Mouse (Mus musculus) limb, embryonic 15.5 days (tissue): ENCODE measurements around the gene Cpn2. TPM values are rescaled to one million over a fixed set of nuclear protein-coding genes. Genes with fewer than 3 reads are reported as not detected.

Experiments used
- ATAC-seq: fragments of 200-750 bp; cut with Nextera tagmentation; 2 replicates; pipeline ENCODE4 v1.8.0; 2017; ENCODE audit warnings: low read depth, moderate TSS enrichment; ENCODE audit not compliant: insufficient number of reproducible peaks, low FRiP score, low TSS enrichment
- H3K27ac ChIP-seq: fragments of 300-500 bp; sonication (generic); 2 replicates; pipeline ENCODE4 v1.5.1; 2015; ENCODE audit warnings: moderate library complexity, mild to moderate bottlenecking, inconsistent platforms
- H3K27me3 ChIP-seq: fragments of 300-500 bp; sonication (generic); 2 replicates; pipeline ENCODE4 v1.6.1; 2015; ENCODE audit warnings: inconsistent platforms
- H3K36me3 ChIP-seq: fragments of 300-500 bp; sonication (generic); 2 replicates; pipeline ENCODE4 v1.6.1; 2015; ENCODE audit warnings: inconsistent platforms
- H3K4me1 ChIP-seq: fragments of 300-500 bp; sonication (generic); 2 replicates; pipeline ENCODE4 v1.6.1; 2015; ENCODE audit warnings: inconsistent platforms
- H3K4me2 ChIP-seq: fragments of 300-500 bp; sonication (generic); 2 replicates; pipeline ENCODE4 v1.6.1; 2015; ENCODE audit warnings: mild to moderate bottlenecking, inconsistent platforms
- H3K4me3 ChIP-seq: fragments of 300-500 bp; sonication (generic); 2 replicates; pipeline ENCODE4 v1.5.1; 2015; ENCODE audit warnings: mild to moderate bottlenecking, inconsistent platforms
- H3K9ac ChIP-seq: fragments of 300-500 bp; sonication (generic); 2 replicates; pipeline ENCODE4 v1.6.1; 2015; ENCODE audit warnings: inconsistent platforms
- H3K9me3 ChIP-seq: fragments of 300-500 bp; sonication (generic); 2 replicates; pipeline ENCODE4 v1.6.1; 2016; ENCODE audit warnings: inconsistent platforms
- WGBS: fragments of 180-500 bp; shearing (Covaris S2); methylation state at CpG from one replicate; pipeline ENCODE4 v1.1.7; 2015; 5-methylcytosine and 5-hydroxymethylcytosine counted together
- polyA plus RNA-seq: library from polyadenylated mRNA; unstranded; fragments of >200 nt; fragmentation: Nextera tagmentation; extraction: Ambion mirVana; gene quantifications from 2 replicates; pipeline ENCODE4 v1.2.1, GENCODE M21; 2015

Gene Cpn2
- polyA plus RNA-seq, 1 experiment from 2014 or later, result not detected

DNA sequence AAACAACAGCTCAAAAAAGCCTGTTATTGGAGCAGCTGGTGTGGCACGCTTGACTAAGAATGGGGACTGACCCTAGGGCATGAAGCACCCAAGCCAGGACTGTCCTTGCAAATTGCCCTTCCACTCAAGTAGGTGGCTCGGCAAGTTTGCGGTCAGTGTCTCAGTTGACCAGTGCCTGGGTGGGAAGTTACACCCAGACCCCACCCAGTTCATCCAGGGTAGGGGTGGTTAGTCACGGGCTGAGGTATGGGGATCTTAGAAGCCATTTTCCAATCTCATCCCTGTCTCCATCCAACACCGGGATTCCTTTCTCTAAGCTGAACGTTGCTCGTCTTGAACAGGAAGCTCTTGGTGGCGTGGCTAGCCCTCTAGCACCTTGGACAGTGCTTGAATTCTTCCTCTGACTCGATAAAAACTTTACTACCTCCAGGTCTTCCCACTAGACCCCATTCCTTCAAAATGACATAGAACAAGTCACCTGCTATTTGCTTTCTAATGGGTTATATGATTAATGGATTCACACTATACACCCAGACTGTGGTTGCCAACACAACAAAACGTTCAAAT, 32.5 kb upstream of the Cpn2 start:
- no peaks in the 10 kb centered on the region for H3K4me1 ChIP-seq
- H3K36me3 ChIP-seq, result no peaks in the 10 kb centered on the region
- no peak overlapping the region for H3K4me2 ChIP-seq
- no peak overlapping the region for H3K4me3 ChIP-seq
- no peak for ATAC-seq
- H3K9ac ChIP-seq, result no peak overlapping the region
- H3K27ac ChIP-seq, result no peak overlapping the region
- no peaks in the 10 kb centered on the region for H3K9me3 ChIP-seq
- H3K27me3 ChIP-seq, result no peaks in the 10 kb centered on the region
- WGBS, result 63% methylated on average over 10 of the region's 10 CpGs

DNA sequence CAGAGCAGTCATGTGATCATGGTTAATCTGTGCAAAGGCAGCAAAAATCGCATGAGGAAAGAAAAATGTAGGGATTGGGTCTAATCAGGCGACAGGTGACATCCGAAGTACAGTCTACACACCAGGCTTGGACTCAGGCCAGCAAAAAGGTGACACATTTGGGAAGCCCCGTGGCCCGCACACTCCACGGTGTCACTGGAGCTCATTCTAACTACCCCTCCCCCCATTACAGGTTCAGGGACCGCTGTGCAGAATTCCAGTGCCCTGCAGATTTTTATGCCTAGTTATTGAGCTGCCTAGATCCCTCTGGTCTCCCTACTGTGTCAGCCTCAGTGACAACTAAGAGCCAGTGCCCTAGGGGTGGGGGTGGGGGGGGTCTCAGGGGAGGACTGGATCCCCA, 30.2 kb upstream of the Cpn2 start:
- Histone ChIP-seq H3K4me3 (no peak overlapping the region), H3K4me2 (no peak overlapping the region), H3K4me1 (no peaks in the 10 kb centered on the region), H3K9me3 (no peaks in the 10 kb centered on the region), H3K9ac (no peak overlapping the region), H3K36me3 (no peaks in the 10 kb centered on the region), H3K27ac (no peak overlapping the region), H3K27me3 (no peaks in the 10 kb centered on the region)
- WGBS, result 79% methylated on average over 7 of the region's 7 CpGs
- no peak for ATAC-seq

GRCm38 (mm10) chr16:30296601-30297275, 29.4 kb upstream of the Cpn2 start:
- H3K36me3 ChIP-seq, result no peaks in the 10 kb centered on the region
- H3K27ac ChIP-seq, result no peak overlapping the region
- ATAC-seq, result no peak
- no peak overlapping the region for H3K9ac ChIP-seq
- no peaks in the 10 kb centered on the region for H3K27me3 ChIP-seq
- H3K4me3 ChIP-seq, result no peak overlapping the region
- no peaks in the 10 kb centered on the region for H3K9me3 ChIP-seq
- no peaks in the 10 kb centered on the region for H3K4me1 ChIP-seq
- WGBS, result 88% methylated on average over 11 of the region's 11 CpGs
- H3K4me2 ChIP-seq, result no peak overlapping the region

GRCm38 (mm10) chr16:30295106-30295505, 27.8 kb upstream of the Cpn2 start:
- no peak for ATAC-seq
- no peak overlapping the region for H3K4me3 ChIP-seq
- H3K9me3 ChIP-seq, result no peaks in the 10 kb centered on the region
- H3K36me3 ChIP-seq, result no peaks in the 10 kb centered on the region
- no peaks in the 10 kb centered on the region for H3K27me3 ChIP-seq
- no peak overlapping the region for H3K4me2 ChIP-seq
- H3K4me1 ChIP-seq, result no peaks in the 10 kb centered on the region
- H3K27ac ChIP-seq, result no peak overlapping the region
- 92% methylated on average over 7 of the region's 7 CpGs for whole genome bisulfite sequencing
- no peak overlapping the region for H3K9ac ChIP-seq

GRCm38 (mm10) chr16:30290436-30290835, 23.1 kb upstream of the Cpn2 start:
- 0 out of 2 replicates have a peak, but pooled peaks cover 3% of the 10 kb centered on the region for H3K27me3 ChIP-seq
- H3K27ac ChIP-seq, result no peak overlapping the region
- ATAC-seq, result no peak
- H3K4me1 ChIP-seq, result no peaks in the 10 kb centered on the region
- no peak overlapping the region for H3K4me3 ChIP-seq
- H3K9ac ChIP-seq, result no peak overlapping the region
- WGBS, result 69% methylated on average over 6 of the region's 6 CpGs
- no peaks in the 10 kb centered on the region for H3K36me3 ChIP-seq
- H3K4me2 ChIP-seq, result no peak overlapping the region
- H3K9me3 ChIP-seq, result no peaks in the 10 kb centered on the region

DNA sequence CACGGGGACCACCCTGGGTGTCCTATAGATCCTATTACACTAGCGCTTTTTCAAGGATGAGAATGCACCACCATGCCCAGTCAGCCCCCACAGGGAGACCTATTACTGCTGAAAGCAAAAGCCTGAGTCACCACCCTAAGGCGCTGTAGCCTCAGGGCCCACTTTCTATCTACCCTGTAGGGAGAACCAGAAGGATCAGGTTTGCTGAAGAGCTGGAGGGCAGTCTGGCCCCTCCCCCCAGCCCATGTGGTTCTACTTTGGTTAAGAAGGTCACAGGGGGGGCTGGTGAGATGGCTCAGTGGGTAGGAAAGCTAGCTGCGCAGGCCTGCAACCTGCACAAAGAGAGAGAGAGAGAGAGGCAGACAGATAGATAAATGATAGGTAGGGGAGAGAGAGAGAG, 18.4 kb upstream of the Cpn2 start:
- H3K27me3 ChIP-seq, result peaks cover 28% of the 10 kb centered on the region
- WGBS, result 53% methylated on average over 4 of the region's 4 CpGs
- H3K9me3 ChIP-seq, result no peaks in the 10 kb centered on the region
- H3K27ac ChIP-seq, result no peak overlapping the region
- no peaks in the 10 kb centered on the region for H3K36me3 ChIP-seq
- ATAC-seq, result no peak
- H3K4me1 ChIP-seq, result peaks cover 27% of the 10 kb centered on the region
- H3K4me2 ChIP-seq, result no peak overlapping the region
- H3K9ac ChIP-seq, result no peak overlapping the region
- H3K4me3 ChIP-seq, result no peak overlapping the region

- 2% methylated on average over 15 of the region's 15 CpGs for WGBS
- peak overlapping the region; percentile 38 for H3K4me2 ChIP-seq
- H3K4me3 ChIP-seq, result peak overlapping the region; percentile 10; the same call in 1 of the 2 replicates
- no peaks in the 10 kb centered on the region for H3K9me3 ChIP-seq
- no peak overlapping the region for H3K27ac ChIP-seq
- peaks cover 28% of the 10 kb centered on the region for H3K27me3 ChIP-seq
- peaks cover 31% of the 10 kb centered on the region for H3K4me1 ChIP-seq
- ATAC-seq, result no peak
- 0 out of 2 replicates have a peak overlapping the region, but pooled peaks have one; percentile 17 for H3K9ac ChIP-seq
- no peaks in the 10 kb centered on the region for H3K36me3 ChIP-seq
Measured at GRCm38 (mm10) chr16:30283743-30284337, 16.5 kb upstream of the Cpn2 start.

DNA sequence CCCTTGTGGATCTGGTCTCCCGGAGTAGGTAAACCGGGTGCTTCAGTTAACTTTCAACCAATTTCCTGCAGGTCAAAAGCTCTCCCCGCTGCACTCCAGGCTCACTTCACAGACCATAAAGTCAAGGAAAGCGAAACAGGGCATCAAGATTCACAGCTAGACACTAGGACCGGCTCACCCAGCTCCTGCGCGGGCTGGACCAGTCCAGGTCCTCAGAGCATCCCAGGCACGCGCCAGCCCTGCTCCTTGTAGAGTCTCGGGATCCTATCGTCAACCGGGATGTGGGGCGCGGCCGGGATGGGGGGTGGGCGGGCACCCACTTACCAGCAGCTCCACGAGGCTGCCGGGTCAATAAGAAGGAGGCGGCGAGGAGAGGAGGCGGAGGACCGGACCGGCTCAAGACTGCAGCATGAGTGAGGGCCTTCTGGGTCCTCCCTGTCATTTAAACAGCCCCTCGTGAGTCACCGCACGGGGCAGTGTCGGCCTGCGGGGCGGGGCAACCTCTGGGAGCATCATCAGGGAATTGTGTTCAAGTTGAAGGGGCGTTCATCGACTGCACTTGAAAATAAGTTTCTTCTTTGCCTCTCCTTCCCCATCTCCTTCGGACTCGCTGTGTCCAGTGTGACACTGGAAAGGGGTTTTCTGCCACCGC, 15.7 kb upstream of the Cpn2 start, which contains the start of gene Lrrc15:
TSS of gene Lrrc15 (minus strand) at position 413 of the 652 bp plus-strand sequence.
- no peak within 1 kb of the TSS for H3K9ac ChIP-seq
- peaks cover 36% of the 10 kb centered on the region for H3K4me1 ChIP-seq
- 7% methylated on average over 34 of the region's 34 CpGs for WGBS
- no peaks in the 10 kb centered on the region for H3K9me3 ChIP-seq
- peaks cover 28% of the 10 kb centered on the region for H3K27me3 ChIP-seq
- no peak for ATAC-seq
- peak within 1 kb of the TSS; percentile 58 for H3K4me2 ChIP-seq
- no peak within 1 kb of the TSS for H3K27ac ChIP-seq
- H3K36me3 ChIP-seq, result no peaks in the 10 kb centered on the region
- peak within 1 kb of the TSS; percentile 29 for H3K4me3 ChIP-seq

DNA sequence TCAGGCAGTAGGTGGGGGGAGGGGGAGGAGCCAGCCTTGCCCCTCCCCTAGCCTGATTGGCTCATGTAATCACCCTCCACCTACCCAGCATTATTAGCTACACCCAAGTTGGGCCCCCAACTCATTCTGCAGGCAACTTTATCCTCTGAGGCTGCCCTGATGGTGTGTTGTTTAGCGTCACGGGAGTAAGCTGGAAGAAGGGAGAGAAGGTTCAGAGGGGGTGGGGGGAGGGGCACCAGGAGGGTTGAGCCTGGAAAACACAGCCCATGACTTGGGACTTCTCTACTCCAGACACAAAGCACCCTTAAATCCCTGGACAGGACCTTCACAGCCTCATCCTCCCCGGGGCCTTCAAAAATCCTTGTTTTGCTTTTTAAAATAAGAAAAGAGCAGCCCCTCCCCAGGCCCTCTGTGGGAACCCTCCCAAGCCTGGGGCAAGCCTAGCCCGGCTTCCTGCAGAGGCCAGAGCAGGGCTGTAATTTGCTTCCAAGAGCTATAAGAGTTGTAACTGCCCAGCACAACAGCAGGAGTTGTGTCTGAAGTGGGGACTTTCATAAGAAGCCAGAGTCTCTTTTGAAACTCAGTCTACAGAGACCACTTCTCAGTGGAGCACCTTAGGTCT, 13.5 kb upstream of the Cpn2 start:
- Histone ChIP-seq H3K27me3 (peaks cover 28% of the 10 kb centered on the region), H3K9me3 (no peaks in the 10 kb centered on the region), H3K4me3 (no peak overlapping the region), H3K36me3 (no peaks in the 10 kb centered on the region), H3K4me1 (peaks cover 36% of the 10 kb centered on the region), H3K27ac (peak overlapping the region; percentile 47), H3K4me2 (no peak overlapping the region), H3K9ac (0 out of 2 replicates have a peak overlapping the region, but pooled peaks have one; percentile 14)
- ATAC-seq, result 0 out of 2 replicates have a peak, but pooled peaks have one; percentile 28
- 2% methylated on average over 4 of the region's 4 CpGs for WGBS

DNA sequence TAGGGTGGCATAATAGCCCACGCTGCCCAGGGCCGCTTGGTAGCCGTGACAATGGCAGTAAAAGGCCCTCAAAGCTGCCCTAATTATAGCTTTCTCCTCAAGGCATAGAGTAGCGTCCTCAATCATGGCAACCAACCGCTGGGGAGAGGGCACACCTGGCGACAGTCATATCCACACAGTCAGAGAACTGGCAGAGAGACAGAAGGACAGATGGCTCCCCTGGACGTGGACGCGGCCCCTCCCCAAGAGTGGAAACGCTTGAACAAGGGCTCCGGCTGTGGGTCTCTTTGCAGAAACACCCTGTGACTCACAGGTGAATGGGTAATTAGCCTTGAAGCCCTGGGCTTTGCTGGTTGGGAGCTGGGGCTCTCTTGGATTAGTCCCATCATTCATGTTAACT, 11.1 kb upstream of the Cpn2 start:
- 54% methylated on average over 11 of the region's 11 CpGs for WGBS
- no peaks in the 10 kb centered on the region for H3K36me3 ChIP-seq
- ATAC-seq, result no peak
- H3K4me3 ChIP-seq, result no peak overlapping the region
- H3K9me3 ChIP-seq, result no peaks in the 10 kb centered on the region
- H3K4me2 ChIP-seq, result no peak overlapping the region
- H3K9ac ChIP-seq, result no peak overlapping the region
- peaks cover 32% of the 10 kb centered on the region for H3K4me1 ChIP-seq
- H3K27me3 ChIP-seq, result peaks cover 12% of the 10 kb centered on the region
- H3K27ac ChIP-seq, result no peak overlapping the region

- H3K36me3 ChIP-seq, result no peaks in the 10 kb centered on the region
- no peak overlapping the region for H3K4me3 ChIP-seq
- no peak for ATAC-seq
- WGBS, result 75% methylated on average over 15 of the region's 15 CpGs
- no peak overlapping the region for H3K27ac ChIP-seq
- no peak overlapping the region for H3K4me2 ChIP-seq
- H3K9ac ChIP-seq, result no peak overlapping the region
- no peaks in the 10 kb centered on the region for H3K9me3 ChIP-seq
- peaks cover 35% of the 10 kb centered on the region for H3K4me1 ChIP-seq
- no peaks in the 10 kb centered on the region for H3K27me3 ChIP-seq
Measured at GRCm38 (mm10) chr16:30275558-30276340, 8.4 kb upstream of the Cpn2 start.
